Mouse (Mus musculus) ES-E14 (cell line): ENCODE data around the gene Slx4ip.

Experiments
- CHD2 ChIP-seq: IDR thresholded peaks from 2 replicates; pipeline ENCODE4 v1.6.1; 2014; ENCODE audit warnings: mild to moderate bottlenecking, low read depth, low read length, inconsistent platforms
- HCFC1 ChIP-seq: IDR thresholded peaks from 2 replicates; pipeline ENCODE4 v1.6.1; 2012; ENCODE audit warnings: low read length, inconsistent platforms, borderline replicate concordance; ENCODE audit not compliant: insufficient read depth
- MAFK ChIP-seq: IDR thresholded peaks from 2 replicates; pipeline ENCODE4 v1.6.1; 2014; ENCODE audit warnings: mild to moderate bottlenecking, low read depth, low read length, inconsistent platforms; ENCODE audit not compliant: insufficient read depth
- ZC3H11A ChIP-seq: IDR thresholded peaks from 2 replicates; pipeline ENCODE4 v1.6.1; 2012; ENCODE audit warnings: low read depth, mild to moderate bottlenecking, inconsistent platforms, low read length, borderline replicate concordance
- ZNF384 ChIP-seq: IDR thresholded peaks from 2 replicates; pipeline ENCODE4 v1.6.1; 2012; ENCODE audit warnings: low read depth, low read length, inconsistent platforms

DNA sequence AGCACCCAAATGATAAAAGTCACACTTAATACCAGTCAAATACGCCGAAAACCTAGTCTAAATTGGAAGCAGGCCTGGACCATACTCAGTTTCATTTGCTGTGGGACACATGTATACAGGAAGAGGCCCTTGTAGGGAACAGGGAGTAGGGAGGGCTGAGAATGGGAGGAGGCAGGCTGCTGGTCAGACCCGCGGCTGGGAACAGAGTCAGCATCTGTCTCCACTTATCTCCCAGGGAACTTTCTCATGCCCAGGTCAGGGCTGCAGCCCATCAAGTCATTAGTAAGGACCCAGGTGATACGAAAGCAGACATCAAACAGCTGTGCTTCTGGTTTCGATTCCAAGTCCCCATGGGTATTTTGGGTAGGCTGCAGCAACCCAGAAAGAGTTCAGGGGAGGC is 196.7 kb downstream of the Slx4ip start:
- no peak for TF ChIP-seq CHD2
- TF ChIP-seq ZNF384, result no peak
- no peak for TF ChIP-seq ZC3H11A
- TF ChIP-seq HCFC1, result no peak
- no peak for TF ChIP-seq MAFK
